Mouse (Mus musculus): ENCODE data around the gene Trpv2.

Trpv2 gene

DNA sequence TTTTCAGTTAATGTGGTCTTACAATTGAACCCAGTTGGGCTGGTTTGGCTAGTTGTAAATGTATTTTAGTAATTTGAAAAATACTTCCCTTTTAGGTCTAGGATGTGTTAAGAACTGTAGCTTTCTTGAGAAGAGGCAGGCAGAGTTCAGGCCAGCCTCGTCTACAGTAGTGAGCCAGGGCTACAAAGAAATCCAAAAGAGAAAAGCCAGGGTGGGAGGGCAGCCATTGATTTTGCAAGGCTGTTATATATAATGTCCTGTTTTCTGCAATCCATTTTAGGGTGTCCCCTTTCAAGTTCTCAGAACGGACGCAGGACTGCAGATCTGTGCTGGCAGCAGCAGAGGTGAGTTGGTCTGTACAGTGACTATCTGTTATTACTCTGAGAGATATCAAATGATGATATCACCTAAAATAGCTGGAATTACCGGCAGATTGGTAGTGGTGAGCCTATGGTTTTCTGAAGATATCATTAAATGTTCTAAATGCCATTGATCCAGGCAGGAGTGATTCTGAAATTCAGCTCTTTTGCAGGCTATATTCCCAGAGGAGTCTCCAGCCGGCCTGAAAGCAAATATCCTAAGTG is 29.9 kb downstream of the Trpv2 start:
- DNase-seq (ENCODE audit: low spot score) = no peak

DNA sequence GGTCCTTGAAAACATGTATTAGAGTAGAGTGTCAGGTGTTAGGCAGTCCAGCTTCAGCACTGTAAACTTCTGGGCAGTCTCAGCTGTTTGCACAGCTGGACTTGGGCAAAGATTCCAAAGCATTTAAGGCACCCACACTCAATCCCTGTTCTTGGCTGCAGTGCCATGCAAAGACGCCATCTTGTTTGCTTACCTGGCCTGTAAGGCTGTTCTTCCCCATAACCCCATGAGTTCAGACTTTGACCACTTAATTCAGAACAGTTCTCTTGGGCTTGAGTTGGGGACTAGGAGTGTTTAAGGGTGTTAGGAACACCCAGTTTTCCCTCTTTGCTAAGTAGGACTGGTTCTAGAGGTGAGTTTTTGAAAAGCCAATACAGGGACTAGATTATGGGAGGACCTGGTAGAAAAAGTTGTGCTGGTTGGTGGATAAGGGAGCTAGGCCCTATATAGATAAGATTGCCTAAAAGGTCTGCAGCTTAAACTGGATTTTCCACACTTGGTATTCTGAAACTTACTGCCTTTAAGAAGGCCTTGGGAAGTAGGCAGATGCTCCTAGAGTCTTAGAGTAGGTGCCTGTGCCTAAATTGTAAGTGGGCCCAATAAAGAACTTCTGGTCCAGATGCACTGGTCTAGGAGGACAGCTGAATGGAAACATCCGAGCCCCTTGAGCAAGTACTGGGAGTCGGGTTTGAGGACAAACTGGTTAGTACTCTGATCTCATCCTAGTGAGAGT is 30.8 kb downstream of the Trpv2 start:
- DNase-seq (ENCODE audit: low spot score) = no peak

- no peak for DNase-seq (ENCODE audit: low spot score)
Observed at GRCm38 (mm10) chr11:62605619-62606298, 31.5 kb downstream of the Trpv2 start.

DNA sequence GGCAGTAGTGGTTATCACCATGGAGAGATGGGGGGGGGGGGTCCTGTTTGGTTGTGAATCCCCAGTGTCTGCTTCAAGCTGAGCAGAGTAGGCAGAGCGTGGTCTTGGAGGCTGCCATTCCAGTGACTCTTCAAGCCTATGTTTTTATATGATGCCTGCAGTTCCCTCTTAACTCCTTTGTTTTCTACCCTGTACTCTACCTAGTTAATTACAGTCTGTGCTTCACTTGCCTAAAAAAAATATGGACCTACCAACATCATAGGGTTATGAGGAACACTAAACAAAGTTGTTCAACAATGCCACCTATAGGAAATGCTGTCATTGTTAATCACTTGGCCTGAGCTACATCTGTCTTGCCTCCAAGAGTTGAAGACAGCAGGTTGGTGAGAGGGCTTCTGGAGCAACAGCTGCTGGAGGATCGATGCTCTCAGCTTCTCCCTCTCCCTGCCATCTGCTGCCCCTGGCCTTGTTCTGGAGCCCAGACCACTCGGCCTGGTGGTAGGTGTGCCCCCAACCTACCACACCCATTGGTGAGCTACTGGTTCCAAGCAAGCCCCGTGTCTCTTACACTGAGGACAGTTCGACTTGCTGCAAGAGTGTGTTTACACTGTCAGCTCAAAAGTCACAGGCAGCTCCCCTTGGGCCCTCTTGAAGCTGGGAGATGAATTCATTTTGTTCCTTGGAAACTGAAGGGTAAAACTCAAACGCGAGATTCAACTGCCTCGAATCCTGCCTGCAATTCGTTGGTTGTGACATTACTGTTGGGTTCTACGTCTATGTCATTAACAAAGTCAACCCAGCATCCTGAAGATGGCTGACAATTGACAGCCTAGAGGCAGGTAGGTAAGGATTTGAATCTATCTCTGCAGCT is 32.2 kb downstream of the Trpv2 start:
- DNase-seq (ENCODE audit: low spot score) = no peak

DNA sequence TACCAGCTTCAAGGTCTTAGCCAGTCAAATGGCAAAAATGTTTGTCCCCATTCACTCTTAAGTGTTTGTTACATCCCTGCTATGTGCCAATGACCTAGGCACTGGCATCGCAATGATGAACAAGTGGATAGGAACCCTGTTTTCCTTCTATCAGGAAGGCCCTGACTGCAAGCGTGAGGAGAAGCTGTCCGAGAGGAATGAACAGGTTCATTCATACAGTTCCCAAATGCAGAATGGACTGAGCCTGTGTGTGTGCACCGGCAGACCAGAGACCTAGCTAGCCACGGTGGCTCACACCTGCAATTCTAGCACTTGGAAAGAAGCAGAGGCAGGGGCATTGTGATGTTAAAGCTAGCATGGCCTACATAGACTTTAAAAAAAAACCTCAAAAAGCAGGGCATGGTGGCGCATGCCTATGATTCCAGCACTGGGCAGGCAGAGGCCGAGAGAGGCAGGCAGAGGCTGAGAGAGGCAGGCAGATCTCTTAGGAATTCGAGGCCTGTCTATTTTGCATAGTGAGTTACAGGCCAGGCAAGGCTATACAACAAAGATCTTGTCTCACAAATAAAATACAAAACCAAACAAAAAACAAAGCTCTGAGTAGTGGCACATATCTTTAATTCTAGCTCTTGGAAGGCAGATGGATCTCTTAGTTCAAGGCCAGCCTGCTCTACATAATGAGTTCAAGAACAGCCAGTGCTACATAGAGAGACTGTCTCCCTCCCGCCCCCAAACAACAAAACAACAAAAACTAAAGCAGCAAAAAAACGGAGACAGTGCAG is 33.1 kb downstream of the Trpv2 start:
- DNase-seq (ENCODE audit: low spot score) = no peak

GRCm38 (mm10) chr11:62607952-62608201 is 33.6 kb downstream of the Trpv2 start:
- DNase-seq (ENCODE audit: low spot score) = no peak

DNA sequence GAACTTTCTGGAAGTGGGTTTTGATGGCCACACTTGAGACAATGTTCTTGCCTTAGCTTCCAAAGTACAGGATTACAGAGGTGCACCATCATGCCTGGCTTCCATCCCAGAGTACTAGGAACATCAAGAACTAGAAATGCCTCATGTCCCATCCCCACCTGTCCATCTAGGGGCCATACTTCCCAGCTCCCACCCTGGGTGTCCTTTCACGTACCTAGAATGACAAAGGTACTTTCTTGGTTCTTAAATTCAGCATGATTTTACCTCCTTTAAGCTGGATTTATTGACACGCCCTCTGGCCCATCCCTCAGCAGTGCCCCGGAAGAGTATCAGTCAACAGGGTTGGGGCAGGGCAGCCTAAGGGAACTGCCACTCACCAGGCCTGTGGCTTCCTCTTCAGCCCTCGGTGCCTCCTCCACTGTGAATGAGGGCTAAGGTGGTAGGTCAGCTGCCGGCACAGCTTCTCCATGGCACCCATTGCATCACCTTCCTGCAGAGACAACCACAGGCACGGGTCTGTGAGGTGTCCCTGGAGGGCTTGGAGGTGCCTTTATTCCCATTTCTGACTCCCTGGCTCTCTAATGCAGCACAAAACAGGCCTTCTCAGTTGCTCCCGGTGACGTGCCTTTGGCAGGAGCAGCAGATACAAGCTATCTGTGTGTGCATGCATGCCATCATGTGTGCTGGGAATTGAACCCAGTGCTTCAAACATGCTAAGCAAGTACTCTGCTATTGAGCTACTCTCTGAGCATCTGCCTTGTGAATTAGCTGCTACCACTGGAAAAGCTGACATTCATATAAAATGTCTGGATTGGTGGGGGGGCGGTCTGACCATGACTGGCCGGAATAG is 34.8 kb downstream of the Trpv2 start:
- DNase-seq (ENCODE audit: low spot score) = no peak

DNA sequence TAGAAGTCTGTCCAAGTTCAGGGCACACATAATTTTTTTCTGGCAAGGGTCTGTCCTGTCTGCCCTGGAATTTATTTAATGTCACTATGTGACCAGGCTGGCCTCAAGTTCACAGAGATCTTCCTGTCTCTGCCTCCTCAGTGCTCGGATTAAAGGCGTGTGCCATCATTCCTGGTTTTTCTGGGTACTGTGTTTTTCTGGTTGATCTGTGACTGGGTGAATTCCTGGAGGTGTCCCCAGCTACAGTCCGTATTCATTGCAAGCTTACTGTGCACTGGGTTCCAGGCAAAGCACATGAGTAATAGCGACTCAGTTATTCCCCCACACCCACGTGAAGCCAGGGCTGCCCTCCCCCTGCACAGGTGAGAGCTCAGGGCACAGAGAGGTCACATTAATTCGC is 36.0 kb downstream of the Trpv2 start:
- DNase-seq (ENCODE audit: low spot score) = no peak

GRCm38 (mm10) chr11:62612604-62613003 is 38.3 kb downstream of the Trpv2 start:
- DNase-seq (ENCODE audit: low spot score) = no peak

DNA sequence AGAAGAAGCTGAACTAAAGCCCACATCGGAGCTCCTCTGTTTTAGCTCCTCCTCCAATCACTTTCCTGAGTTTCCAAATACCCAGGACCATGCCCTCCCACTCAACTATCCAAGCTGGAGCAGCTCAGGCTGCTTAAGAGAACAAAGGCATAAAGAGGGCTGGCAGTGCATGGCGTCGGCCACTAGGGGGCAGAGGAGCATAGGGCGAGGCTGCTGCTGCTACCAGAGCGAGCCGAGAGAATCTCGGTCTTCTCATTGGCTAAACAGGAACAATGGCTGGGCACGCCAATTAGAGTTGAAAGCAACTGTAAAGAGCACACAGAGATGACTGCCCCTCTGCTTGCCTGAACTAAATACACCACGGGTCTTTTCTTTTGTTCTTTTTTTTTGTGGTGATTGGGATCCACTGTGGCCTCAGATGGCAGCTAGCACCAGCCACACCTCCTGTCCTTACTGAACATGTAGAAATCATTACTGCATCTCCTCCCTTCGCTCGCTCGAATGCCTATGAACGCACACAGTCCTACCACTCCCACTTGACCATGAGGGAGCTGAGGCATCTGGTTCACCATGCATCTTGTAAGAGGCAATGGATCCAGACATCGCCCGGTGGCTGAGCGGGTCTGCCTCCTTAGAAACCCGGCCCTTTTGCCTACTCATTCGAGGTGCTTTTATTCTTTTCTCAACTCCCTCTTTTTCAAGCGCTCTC is 39.5 kb downstream of the Trpv2 start:
- peak; percentile 72 for DNase-seq (ENCODE audit: low spot score)

GRCm38 (mm10) chr11:62614876-62615410 is 40.7 kb downstream of the Trpv2 start:
- no peak for DNase-seq (ENCODE audit: low spot score)

DNA sequence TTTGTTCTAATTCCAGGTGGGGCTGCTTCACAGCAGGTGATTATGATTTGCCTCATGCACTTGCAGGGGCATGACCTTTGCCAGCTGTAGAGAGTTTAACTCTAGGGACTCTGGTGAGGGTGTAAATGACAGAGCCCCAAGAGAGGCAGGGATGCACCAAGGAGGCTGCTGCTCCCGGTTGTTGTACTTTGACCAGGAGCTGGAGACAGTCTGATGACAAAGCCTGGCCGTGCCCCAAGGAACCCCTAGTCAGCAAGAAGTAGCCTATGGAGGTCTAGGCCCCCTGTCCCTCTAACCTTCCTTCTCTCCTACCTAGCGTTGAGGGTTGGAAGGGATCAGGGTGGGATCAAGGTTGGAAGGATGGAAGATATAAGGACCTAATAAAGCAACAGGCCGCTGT is 41.2 kb downstream of the Trpv2 start:
- no peak for DNase-seq (ENCODE audit: low spot score)

- DNase-seq (ENCODE audit: low spot score) = no peak
Observed at GRCm38 (mm10) chr11:62621079-62621478, 46.8 kb downstream of the Trpv2 start.

GRCm38 (mm10) chr11:62621586-62622283 is 47.4 kb downstream of the Trpv2 start:
- DNase-seq (ENCODE audit: low spot score) = no peak

DNA sequence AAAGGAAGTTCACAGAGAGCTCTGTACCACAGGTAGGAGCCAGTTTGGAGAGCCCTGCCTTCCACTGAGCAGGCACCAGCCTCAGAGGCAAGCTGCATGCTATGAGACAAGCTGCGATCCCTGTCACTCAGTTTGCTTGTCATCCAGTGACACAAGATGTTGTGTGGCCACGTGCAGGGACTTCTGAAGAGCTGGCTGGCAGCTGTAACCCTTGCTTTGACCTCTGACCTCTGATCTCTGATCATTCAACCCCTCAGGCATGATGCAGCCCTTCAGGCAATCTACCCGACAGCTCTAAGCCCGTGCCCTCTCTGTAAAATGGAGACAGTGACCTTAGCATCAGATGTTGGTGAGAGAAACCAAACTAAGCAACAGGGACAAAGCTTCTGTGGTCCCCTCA is 48.6 kb downstream of the Trpv2 start:
- no peak for DNase-seq (ENCODE audit: low spot score)

DNA sequence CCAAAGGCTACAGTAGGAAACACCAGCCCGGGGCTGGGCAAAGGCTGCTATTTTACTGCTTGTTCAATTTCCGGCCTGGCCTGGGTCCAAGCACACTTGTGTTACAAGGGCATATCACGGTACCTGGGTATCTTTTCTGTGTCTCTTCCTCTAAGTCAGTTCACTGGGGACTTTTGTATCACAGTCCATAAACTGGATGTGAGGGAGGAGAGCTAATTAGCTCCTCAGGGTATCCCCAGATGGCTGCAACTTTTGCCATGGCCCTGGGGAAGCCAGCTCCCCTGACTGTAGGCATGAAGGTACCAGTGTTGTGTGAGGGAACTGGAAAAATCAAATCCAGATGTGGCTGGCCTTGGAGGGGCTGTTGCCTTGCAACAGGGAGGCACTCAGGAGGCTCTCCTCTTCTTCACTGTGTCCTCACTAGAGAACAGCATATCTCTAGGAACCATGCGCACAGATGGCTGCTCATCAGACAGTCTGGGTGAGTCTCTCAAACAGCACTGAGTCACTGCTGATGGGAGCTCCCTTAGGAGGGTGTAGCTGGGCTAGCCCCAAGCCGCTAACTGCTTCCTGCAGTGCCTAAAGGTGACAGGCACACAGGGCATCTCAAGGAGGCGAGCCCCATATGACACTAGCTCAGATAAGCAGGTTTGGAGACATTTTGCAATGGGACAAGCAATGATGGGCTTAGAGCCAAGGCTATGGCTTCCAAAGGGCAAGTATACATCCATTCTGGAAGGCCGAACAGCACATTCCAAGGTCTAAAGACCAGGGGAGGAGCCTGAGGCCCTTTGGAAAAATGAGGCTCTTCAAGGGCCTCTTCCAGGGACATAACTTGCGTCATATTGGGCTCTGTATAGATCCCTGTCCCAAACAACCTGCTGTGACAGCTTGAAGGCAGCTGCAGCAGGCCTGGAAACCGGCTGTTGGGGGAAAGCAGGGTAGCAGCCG is 50.3 kb downstream of the Trpv2 start:
- no peak for DNase-seq (ENCODE audit: low spot score)

DNA sequence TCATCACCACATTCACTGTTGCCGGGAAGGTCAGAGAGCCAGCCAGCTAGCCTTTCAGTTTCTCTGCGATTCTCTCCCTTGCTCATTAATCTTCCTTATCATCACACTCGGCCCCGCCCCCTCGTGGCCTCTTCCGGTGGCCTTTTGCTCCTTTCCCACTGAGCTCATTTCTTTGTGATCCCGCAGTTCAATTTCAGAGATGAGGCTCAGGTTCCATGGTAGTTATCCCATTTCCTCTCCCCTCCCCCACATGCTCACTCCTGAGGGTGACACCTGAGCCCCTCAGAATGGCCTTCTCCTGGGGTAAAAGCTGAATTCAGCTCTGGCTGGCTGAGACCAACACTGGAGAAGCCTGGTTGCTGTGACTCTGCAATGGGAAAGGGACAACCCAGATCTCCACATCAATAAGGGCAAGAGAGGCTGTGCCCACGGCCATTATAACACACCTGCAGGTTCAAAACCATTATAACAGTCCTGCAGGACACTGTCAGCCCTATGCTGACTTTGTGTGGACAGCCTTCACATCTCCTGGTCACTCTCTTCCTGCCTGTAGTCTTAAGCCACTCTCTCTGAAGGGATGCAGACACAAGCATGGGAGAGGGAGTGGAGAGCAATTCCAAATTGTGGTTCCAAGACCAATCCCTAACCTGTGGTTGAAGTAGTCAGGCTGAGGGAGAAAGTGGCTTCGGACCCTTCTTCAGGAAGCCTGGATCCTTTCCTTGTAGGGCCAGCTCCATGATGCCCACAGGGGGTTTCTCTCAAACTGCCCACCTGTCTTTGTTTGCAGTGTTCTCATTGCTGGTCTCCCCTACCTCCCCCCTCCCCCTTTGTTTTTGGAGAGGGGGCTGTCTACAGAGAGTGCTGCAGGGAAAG is 55.3 kb downstream of the Trpv2 start:
- no peak for DNase-seq (ENCODE audit: low spot score)

Data from spleen, adult 12 weeks (tissue).